Mouse (Mus musculus): Measurements from ENCODE around the gene Klf12.

The Klf12 gene

DNA sequence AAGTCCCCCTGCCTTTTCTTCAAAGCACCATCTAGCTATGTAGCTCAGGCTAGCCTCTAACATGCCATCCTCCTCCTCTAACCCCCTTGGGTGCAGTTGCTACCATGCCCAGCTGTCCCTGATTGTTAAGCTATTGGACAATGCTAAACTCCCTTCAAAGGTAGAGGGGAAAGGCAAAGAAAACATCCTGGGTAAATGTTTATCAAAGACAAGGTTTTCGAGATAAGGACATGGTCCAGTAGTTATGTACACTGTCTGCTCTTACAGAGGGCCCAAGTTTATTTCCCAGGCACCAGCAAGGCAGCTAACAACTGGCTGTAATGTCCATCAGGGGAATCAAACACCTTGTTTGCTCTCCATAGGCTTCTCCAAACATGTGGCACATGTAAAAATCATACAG, 53.1 kb downstream of the Klf12 start:
- DNase-seq (ENCODE audit: low spot score in 2 of 2), result no peak

DNA sequence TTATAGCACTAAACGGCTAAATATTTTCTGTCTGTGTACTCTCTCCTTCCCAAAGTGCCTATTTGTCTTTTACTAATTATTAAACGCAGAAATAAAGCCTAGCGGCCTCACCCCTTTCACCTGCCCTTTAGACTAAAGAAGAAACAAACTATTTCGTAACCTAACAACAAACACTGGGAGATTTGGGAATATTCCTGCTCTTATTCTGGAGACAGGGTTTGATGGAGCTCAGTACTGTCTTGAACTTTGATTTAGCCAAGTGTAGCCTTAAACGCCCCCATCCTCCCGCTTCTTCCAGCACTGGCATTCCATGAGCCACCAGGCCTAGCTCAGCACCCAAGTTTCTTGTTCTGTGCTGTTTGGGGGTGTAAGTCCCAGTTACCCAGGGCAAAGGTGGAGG, 56.4 kb downstream of the Klf12 start:
- DNase-seq (ENCODE audit: low spot score in 2 of 2), result no peak

DNA sequence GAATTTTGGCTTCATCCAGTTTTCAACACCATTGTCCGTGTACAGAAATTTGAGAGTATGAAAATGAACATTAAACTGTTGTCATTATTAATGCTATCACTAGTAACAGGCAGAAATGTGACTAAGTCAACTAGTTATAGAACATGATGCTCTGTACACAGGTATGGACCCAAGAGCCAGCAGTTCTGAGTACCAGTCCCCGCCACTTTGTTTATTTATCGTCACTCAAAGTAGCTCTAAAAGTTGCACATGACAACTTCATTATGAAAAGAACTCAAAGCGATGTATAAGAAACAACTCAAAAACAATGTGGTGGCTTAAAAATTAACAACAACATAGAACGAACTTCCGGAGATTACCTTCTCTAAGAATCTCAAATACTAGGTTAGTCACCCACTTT, 56.8 kb downstream of the Klf12 start:
- no peak for DNase-seq (ENCODE audit: low spot score in 2 of 2)

DNA sequence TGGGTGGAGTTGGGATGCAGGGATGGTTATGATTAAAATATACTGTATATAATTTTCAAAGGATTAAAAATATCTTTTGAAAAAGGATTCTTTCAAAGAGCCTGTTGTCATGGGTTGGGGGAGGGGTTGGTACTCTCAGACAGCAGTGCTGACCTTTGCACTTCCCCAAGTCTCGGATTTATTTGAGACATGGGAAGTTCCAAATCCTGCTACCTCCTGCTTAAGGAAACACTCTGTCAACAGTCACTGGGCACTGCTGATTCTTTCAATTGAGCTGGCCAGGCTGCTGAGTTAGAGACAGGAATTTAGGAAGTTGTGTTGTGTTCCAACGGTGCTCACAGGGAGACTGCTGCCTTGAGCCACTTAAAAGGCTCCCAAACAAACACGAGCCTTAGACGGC, 60.3 kb downstream of the Klf12 start:
- peak; percentile 29 to 32 for DNase-seq (ENCODE audit: low spot score in 2 of 2)

DNA sequence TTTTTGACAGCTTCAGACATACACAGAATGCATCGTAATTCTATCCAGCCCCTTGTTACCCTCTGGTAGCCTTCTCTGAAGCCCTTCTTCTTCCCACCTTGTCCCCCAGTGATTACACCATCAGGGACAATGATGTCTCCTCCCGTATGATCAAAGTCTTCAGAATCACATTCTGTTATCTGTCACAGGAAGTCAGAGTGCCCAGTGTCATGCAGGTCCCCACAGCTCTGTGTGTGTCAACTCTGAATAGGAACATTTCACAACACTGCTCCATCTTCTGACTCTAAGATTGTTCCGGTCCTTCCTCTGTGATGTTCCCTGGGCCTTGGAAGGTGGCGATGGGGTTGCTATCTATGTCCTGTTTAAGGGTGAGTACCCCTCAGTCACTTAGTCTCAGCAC, 62.2 kb downstream of the Klf12 start:
- DNase-seq (ENCODE audit: low spot score in 2 of 2), result no peak

DNA sequence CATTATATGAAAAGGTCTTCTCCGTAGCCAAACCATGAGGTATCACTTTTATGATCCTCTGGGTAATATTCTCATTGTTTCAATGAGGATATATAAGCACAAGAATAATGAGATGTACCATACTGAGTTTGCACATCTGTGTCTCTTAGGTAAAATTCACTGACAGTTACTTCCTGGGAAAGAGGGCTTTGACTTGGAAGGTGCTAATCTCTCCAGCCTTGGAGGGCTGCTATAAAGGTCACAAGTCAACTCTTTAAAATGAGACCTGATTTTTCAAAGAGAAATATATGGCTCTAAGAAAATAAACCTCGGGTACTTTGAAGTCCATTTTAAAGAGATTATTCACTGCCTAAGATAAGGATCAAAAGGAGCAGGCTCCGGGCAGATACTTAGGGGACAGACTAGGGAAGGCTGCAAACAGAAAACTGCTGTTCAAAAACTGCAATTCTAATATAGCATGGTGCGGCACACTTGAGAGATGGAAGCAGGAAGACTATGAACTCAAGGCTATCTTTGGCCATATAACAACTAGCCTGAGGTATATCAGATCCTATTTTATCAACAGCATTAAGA, 69.2 kb downstream of the Klf12 start:
- no peak for DNase-seq (ENCODE audit: low spot score in 2 of 2)

DNA sequence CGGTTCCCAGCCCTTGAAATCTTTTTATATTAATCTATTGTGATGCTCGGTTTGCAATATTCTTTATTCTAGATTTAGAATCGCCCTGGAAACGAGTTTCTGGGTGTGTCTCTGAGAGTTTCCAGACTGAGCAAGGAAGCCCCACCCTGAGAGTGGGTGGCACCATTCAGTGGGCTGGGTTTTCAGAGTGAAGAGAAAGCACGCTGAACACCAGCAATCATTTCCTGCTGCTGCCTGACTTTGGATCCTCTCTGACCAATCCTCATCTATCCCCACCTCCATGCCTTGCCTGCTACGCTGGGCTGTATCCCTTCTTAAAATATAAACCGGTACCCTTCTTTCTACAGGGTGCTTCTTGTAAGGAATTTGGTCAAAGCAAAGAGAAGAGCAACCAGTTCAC, 71.4 kb downstream of the Klf12 start:
- peak; percentile 63 to 76 for DNase-seq (ENCODE audit: low spot score in 2 of 2)

DNA sequence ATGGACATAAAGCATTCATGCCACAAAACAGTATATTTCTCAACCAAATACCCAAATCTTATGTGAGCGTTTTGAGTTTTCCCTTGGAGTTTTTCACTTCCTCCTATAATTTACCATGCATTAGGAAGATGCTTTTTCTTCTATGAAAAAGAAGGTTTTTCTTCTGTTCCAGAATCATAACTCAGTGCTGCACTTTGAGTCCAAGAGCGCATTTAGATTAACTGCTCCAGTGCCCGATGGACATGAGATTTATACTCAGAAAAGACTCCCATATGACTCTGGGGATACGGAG, 72.7 kb downstream of the Klf12 start:
- no peak for DNase-seq (ENCODE audit: low spot score in 2 of 2)

DNA sequence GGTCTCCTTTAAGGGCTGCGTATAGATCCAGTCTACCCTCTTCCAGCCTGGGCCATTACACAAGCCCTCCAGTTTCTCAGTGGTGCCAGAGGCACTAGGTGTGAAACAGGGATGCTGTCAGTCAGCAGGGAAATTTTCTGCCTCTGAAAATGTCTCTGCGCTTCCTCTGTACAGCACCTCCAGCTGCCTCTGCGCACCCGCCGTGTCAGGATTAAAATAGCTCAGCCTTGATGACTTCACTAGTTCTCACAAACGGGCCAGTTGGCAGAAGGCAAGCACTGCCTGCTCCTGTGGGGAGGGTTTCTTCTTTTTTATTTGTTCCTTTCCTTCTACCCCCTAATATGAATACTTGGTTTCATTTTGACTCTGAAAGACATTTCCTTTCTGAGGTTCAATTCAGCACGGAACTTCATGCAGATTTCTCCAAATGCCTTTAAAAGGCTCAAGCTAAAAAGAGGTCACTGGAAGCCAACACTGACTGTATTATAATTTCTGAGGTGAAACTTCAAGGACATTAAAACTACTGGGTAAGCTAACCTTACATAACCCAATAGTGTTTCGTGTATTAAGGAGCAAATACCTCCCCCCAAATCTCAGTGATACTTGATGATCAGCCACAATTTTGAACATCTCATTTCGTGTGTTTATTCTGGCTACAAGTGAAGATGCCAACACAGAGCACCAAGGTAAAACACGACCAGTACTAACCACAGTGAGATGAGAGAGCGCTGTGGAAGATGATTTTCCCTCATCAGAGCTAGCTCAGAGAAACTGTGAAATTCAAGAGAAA, 73.2 kb downstream of the Klf12 start:
- peak; percentile 80 to 86 for DNase-seq (ENCODE audit: low spot score in 2 of 2)

DNA sequence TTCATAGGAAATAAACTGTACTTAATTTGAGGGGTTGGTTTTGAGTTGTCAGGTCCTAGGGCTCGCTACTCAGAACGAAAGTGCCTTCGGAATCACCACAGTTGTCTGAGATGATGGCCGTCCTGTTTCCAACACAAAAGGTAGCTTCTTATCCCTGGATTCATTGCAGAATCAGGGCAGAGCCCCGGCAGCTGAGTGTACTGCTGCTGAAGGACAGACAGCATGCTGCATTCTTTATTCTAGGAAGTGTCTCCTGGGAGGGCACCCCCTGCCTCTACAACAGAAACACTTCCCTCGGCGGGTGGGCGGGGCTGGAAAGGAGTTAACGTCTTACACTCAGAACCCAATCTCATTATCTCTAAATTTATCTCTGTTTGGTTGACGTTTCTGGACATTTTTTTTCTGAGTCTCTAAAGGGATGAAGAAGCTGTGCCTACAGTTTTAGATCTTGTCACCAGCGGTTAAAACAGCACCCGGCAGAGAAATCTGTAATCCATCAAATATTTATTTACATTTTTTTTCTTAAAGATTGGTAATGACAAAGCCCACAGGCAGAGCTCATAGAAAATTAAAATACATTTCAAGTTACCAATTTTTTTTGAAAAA, 74.6 kb downstream of the Klf12 start:
- DNase-seq (ENCODE audit: low spot score in 2 of 2), result peak; percentile 43 to 59

DNA sequence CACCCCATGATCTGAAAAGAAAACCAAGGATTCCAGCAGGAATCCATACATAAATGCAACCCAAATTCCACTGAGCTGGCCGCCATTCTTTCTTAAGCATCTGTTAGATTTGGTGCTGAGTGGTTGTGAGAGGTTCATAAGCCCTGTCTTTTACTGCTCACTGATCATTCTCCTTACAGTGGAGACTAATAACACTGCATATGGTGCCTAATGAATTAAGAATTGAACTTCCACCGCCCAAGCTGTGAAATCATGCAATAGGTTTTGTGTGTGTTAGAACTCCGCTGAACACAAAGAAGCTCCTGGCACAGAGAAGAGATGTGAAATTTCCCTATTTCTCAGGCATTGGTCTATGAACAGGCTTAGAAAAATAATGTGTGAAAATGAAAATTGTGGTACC, 77.4 kb downstream of the Klf12 start:
- no peak for DNase-seq (ENCODE audit: low spot score in 2 of 2)

DNA sequence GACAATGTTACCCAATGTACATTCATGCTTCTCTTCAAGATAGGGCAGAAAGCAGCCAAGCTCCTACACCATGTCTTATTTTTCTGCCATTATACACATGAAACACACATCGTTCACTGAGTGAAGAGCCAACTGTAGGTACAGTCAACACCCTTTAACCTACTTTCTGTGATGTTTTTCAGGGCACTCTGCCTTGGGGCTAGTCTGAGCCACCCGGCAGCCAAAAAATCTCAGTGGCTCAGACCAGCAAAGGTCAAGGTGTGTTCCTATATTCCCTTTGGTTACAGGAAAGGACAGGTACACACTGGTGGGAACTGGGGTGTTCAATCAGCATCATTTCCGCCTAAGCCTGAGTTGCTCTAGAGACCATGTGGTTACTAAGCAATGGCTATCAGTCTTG, 78.3 kb downstream of the Klf12 start:
- DNase-seq (ENCODE audit: low spot score in 2 of 2), result no peak

DNA sequence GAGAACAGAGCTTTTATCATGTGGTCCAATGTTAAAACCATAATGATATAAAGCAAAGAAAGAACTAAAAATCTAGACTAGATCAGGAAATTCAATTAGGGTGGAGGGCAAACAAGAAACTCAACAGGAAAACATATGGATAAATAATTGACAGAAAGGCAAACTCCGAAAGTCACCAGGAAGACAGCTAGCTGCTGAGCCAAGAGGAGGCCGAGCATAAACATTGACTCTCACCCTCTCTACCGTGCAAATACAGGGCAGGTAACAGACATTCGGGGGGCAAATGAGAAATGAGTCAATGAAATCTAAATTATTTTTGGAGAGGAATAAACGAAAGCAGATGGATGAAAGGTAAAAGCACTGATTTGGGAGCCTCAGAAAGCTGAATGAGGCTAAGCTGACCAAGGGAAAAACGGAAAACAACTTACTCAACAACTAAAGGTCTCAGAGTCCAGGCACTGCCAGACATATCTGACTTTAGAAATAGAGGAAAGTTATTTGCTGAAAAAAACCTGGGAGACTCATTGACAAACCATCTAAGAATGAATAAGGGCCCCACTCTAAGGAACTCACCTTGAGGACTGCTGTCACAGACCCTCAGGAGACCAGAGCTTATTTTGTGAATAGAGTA, 84.3 kb downstream of the Klf12 start:
- DNase-seq (ENCODE audit: low spot score in 2 of 2), result no peak

DNA sequence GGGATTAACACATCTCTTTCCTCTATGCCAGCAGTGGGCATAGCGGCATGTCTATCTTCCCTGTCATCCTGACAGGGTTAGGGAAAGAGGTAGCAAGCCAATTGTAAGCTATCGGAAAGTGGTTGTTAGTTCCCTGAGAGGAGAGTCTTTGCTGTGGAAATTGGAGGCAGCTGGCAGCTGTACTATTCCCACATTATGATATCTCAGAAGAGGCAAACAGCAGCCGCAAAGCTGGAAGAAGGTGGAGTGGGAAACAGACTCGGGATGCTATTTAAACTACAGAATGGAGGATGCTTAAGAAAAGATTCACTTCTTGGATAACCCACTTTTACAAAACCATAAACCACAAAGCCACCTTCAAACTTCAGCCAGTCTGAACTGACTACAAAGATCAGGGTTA, 85.8 kb downstream of the Klf12 start:
- no peak for DNase-seq (ENCODE audit: low spot score in 2 of 2)

DNA sequence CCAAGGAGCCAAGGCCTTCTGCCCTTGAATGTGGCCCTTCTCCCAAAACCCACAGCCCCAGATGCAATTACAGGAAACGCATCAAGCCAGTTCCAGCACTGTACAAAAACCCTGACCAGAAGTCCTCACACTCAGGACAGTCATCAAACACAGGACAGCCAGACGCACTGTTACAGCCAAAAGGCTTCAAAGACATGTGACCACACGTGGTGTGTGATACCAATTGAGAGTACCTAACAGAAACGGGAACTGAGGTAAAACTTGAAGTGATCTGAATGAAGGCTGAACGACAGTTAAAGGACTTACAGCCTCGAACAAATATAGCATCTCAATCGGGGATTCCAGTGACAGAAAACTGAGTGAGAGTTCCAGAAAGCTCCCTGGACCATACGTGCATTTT, 87.3 kb downstream of the Klf12 start:
- no peak for DNase-seq (ENCODE audit: low spot score in 2 of 2)

DNA sequence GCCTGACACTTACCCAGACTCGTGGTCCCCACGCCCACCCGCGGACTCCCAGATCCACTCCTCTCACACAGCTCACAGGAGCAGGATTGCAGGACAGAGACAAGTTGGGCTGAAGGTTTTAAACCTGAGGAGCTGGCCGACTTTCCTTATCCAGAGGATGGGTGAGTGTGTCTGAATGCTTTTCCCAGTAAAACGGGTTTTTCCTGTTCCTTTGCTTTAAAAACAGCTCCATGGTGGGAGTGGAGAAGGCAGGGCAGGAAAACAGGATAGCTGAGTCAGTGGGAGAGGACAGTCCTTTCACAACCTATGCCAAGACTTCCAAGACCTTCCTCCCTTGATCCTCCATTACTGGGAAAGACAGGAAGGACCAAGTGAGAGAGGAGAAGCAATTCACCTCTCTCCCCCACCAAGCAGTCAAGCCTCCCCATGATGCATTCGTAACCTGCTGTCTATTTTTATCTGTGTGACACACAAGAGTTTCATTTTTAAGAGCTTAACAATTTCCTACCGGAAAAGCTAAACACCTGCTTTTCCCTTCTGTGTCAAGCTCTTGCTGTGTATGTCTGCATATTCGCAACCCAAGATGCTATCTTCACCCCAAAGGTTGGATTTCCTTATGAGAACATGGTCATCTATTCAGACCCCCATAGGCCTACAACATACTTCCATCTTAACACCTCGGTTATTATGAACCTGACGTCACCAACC, 94.8 kb downstream of the Klf12 start:
- no peak for DNase-seq (ENCODE audit: low spot score in 2 of 2)

DNA sequence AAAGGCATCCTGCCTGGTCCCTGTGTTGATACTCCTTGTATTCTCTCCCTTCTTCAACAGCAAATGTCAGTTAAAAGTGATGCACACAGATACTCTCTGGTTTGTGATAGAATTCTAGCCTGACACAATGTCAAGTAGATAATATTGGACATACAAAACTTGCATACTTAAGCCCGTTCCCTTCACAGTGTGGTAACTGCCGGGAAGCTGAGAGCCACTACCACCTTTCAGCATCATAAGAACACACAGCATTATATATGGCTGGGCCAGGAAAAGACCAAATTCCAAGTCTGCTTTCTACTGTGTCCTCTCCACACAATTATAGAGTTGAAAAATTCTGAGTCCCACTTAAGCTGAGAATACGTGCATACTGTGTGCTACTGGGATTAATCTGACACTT, 97.1 kb downstream of the Klf12 start:
- DNase-seq (ENCODE audit: low spot score in 2 of 2), result no peak

DNA sequence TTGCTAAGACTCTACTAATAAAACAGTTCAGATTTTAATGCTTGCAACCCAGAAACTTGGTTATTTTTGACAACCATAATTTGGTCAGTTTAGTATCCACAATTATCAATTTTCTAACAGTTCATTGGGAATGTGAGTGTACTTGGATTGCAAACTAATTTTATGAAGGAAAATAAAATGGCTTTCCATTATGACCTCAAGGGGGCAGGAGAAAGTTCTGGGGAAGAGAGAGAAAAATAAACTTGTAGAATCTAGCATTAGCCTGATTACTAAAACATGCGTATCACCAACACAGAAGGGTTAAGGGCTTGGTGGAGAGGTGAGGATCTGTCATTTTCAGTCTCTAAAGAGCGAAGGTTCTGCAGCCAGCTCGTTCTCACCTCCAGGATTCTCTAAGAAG, 106.7 kb downstream of the Klf12 start:
- DNase-seq (ENCODE audit: low spot score in 2 of 2), result no peak

DNA sequence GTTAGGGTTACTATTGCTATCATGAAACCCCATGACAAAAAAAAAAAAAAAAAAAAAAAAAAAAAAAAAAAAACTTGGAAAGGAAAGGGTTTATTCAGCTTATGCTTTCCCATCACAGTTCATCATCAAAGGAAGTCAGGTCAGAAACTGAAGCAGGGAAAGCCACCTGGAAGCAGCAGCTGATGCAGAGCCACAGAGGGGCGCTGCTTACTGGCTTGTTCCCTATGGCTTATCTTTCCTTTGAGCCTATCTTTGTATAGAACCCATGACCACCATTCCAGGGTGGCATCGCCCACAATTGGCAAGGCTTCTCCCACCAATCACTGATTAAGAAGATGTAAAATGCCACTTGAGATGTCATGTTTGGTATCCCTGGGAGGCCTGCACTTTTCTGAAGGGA, 119.4 kb downstream of the Klf12 start:
- DNase-seq (ENCODE audit: low spot score in 2 of 2), result no peak

DNA sequence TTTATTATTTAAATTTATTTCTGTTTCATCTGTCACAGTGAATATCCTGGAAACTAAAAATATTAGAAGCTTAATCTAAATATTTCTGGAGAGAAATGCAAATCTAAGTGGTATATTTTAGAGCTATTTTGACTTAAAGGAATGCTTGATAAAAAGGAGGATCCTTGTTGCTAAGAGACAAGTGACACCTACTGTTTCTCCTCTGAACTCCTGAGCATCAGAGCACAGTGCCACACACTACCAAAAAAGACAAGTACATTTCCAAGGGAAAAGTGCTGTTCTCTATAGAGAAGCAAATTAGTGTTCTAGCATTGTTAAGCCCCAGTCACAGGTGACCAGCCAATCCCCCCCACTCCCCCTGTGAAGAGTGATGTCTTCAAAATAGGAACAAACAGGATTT, 127.8 kb downstream of the Klf12 start:
- no peak for DNase-seq (ENCODE audit: low spot score in 2 of 2)

DNA sequence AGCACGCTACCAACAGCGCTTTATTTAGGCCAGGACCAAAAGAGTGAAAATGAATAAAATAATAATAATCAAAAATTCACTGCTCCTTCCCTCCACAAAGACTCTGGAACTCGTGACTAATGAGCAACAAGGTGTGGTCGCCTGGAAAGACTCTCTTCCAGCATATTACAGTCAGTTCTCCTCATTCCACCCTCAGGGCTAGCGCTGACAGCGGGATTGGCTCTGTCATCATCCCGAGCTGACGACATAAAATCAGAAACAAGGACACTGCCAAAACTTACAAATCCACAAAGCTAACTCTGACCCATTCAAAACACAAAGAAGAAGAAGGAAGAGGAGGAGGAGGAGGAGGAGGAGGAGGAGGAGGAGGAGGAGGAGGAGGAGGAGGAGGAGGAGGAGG, 136.8 kb downstream of the Klf12 start:
- no peak for DNase-seq (ENCODE audit: low spot score in 2 of 2)

DNA sequence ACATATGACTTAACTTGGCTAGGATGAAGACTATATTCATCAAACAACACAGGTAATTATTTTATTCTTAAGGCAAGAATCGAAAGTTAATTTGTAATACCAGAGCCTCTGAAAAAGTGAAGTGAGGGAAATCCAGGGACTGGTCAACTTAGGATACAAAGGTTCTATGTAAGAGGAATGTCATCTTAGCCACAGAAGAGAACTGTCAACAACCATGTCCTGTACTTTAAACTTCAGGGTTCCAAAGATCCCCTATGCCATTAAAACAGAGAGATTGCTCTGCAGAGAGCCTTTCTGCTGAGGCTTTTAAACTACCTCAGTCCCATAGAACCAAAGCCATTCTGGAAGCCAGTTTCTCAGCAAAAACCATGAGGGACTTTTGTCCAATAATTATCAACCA, 144.1 kb downstream of the Klf12 start:
- no peak for DNase-seq (ENCODE audit: low spot score in 2 of 2)

DNA sequence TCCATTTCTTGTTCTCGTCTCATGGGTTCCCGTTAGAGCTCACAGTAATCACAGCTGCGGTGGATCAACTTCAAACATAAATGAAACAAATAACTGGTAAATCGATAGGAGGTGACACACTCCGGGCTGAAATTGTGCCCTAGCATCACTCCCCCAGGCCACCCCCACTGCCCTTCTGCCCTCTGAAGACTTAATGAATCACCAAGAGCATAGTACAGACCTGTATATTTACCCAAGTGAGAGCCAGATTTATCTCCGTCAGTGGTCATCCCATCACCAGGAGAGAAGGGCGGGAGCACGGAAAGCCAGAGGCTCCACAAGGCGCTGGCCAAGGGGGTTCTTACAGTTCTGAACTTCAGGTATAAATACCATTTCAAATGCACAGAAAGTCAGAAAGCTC, 150.2 kb downstream of the Klf12 start:
- DNase-seq (ENCODE audit: low spot score in 2 of 2), result no peak

Data from right cerebral cortex, postnatal 10 days (tissue).